Mouse (Mus musculus) liver, postnatal 0 days (tissue): ENCODE results near the gene Ryr3.

Experiments used
- CTCF ChIP-seq: sonication (generic); IDR thresholded peaks from 2 replicates; pipeline ENCODE4 v1.5.1; 2016; ENCODE audit warnings: antibody characterized with exemption, low read depth
- EP300 ChIP-seq: IDR thresholded peaks from 2 replicates; pipeline ENCODE4 v1.6.1; 2016; ENCODE audit warnings: antibody characterized with exemption, low read depth, mild to moderate bottlenecking

- TF ChIP-seq CTCF, result no peak
- no peak for TF ChIP-seq EP300
Measured at GRCm38 (mm10) chr2:112842877-112843276, 374.0 kb downstream of the Ryr3 start.
